Mouse (Mus musculus): Measurements from ENCODE around the gene Xpnpep1. TPM values are rescaled to one million over a fixed set of nuclear protein-coding genes. Genes with fewer than 3 reads are reported as not detected.

Xpnpep1 gene
- total RNA-seq, 2 experiments from 2014 or later, result 52.6 to 57.3 TPM

DNA sequence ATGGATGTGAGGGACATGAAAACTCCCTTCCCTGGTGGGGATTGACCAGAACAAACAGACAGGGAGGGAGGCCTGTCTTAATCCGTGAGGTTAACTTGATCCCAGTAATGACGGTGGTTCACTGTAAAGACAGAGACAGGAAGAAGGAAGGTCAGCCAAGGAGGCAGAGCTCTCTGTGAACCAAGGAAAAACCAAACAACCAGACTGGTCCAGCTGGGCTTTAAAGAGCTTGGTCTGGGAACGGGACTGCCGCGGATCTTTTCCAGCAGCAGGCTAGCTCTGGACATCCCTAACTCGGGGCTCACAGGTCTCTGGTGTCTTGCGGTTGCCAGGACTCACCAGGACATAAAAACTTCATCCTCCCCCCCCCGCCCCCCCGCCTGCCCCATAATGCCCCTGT lies 26.5 kb upstream of the Xpnpep1 start:
- peak; percentile 61 for DNase-seq

DNA sequence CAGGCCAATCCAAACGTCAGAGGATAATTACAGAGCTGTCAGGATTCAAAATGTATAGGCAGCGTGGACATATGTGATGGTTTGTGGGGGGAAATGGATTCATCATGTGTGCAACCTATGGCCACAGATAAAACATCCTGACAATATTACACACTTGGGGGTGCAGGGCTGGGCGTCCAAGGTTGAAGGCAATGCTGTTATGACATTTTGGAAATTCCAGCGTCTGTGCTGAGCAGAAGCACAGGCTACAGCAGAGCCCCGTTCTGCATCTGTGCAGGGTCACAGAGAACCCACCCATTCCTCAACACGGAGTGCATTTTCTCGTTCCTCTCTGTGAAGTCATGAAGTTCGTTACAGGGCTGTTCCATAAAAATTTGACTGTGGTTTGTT lies 25.0 kb upstream of the Xpnpep1 start:
- DNase-seq, result no peak

GRCm38 (mm10) chr19:53064292-53064971 lies 24.4 kb upstream of the Xpnpep1 start:
- no peak for DNase-seq

GRCm38 (mm10) chr19:53062046-53062445 lies 22.0 kb upstream of the Xpnpep1 start:
- no peak for DNase-seq

GRCm38 (mm10) chr19:53059344-53060111 lies 19.5 kb upstream of the Xpnpep1 start:
- no peak for DNase-seq

GRCm38 (mm10) chr19:53058726-53059334 lies 18.8 kb upstream of the Xpnpep1 start:
- no peak for DNase-seq

DNA sequence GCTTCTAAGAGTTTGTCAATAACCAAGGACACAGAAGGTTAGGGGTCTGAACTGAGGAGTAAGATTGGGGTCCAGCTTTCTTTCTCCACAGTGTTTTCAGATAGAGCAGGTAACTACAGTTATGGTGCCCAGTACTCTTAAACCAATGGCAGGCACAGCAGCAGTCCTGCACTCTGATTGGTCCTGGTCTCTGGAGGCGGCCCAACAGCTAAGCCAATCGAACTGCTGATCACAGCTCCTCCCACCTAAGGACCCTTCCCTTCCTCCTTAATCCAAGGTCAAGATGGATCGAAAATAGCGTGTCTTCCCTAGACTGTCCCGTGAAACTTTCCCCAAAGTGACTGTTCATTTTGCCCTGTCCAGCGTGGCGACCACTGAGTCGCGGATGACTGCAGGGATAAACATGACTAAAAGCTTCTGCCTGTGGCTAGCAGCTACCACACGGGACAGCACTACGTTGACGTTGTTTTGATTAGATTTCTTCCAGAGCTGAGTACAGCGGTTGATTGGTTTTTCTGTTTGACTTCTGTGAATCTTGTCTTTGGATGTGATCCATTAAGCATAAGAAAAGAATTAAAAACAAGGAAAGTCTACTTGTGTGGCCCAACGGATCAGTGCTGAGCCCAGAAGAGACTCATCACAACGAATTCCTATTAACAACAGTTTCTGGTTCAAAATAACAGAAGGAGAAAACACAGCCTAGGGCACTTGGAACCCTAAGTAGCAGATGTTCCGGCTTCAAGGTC lies 18.1 kb upstream of the Xpnpep1 start:
- DNase-seq, result no peak

DNA sequence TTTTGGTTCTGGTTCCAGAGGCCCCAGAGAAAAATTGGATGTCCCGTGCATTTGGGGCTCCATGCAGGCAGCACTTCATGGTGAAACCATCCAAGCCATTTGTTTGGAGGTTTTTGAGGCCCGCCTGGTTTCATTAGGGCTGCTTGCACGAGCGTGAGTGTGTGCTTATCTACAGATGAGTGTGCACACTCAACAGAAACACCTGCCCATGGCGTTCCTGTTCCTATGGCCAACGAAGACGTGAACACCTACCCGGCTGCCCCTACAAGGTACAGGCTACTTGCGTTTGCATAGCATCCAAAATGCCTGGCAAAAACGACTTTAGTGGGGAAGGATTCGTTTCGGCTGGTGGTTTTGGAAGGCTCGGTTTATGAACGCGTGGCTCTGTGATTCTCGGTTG lies 13.3 kb upstream of the Xpnpep1 start:
- DNase-seq, result no peak

DNA sequence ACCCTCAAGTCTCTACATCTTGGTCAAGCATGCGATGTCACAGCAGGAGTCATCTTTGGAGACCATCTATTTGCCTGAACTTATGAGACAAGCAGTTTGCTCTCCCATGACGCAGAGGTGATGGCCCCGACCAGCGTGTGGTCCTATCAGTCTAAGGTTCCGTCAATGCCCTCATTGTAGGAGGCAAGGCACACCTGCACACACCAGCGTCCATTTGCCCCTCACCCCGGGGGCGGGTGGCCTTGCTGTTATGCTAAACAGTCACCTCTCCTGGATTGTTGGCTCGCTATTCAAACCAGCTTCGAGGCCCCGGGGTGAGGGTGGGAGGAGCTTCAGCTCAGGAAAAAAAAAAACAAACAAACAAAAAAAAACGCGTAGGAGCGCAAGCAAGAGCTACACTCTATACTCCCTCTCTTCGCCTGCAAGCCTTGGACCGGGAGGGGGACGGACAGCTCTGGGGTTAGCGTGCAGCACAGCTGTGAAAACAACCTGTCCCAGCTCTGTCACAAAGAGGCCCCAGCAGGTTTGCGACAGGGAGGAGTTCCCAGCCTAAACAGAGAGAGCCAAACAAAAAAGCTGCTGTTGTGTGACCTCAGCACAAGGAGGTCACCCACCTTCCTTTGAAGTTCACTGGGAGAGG lies 12.1 kb upstream of the Xpnpep1 start:
- no peak for DNase-seq

- peak; percentile 69 for DNase-seq
Measured at GRCm38 (mm10) chr19:53051288-53051985, 11.4 kb upstream of the Xpnpep1 start.

DNA sequence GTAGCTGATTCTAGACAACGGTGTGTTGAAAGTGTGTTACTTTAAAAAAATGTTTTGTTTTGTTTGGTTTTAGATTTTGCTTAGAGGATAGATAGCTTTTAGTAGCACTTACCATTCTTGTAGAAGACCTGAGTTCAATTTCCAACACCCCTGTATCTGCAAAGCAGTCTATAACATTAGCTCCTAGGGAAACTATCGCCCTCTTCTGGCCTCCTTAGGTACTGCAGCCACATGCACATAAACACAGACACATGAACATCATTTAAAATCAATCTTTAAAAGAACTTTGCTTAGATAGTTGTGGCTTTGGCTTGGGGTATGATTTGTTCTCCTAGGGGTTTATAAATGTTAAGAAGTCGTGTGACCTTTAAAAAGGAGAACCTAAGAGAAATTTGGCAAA lies 10.1 kb upstream of the Xpnpep1 start:
- no peak for DNase-seq

GRCm38 (mm10) chr19:53047208-53047607 lies 7.2 kb upstream of the Xpnpep1 start:
- DNase-seq, result peak; percentile 51

DNA sequence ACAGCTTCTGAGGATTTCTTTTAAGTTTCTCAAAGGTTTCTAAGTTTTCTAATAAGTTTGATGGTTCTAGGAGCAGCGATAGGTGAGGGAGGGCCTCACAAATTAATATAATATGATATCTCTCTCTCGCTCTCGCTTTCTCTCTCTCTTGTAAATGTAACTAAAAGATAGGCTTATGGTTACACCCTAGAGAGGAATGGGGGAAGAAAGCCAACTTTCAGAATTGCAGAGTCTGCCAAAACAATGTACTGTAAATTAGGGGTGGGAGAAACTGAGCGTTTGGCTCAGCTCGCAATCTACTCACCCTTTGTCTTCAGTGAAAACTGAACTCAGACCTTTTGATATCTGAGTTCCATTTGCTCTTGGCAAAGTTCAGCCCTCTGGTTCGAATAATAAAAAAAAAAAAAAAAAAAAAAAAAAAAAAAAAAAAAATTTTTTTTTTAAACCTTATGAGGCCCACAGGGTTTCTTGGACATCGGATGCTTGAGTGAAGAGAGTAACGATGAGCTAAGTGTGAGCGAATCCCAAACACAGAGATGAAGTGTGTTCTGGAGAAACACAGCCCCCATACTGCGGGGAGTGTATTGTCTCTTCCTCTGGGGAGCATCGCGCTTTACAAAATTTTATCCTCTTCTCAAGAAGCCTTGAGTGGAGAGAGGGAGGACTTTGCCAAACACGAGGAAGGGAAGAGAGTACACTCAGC lies 3.6 kb upstream of the Xpnpep1 start:
- no peak for DNase-seq

GRCm38 (mm10) chr19:53041570-53041969 lies 1.6 kb upstream of the Xpnpep1 start:
- DNase-seq, result no peak

DNA sequence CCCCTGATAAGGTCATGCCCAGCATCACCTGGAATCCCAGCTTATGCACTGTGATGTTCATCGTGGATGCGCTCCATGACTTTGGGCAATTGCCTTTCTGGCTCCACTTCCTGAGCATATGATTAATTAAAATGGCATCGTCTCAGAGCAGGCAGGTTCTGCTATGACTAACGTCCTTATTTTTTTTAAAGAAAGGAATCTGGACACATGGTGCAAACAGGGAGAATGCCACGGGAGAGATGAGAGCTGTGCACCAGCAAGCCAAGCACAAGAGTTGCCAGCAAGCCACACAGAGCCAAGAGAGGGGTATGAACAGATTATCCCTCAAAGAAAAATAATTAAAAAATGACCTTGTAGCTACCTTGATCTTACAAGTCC lies 1.1 kb upstream of the Xpnpep1 start:
- no peak for DNase-seq

- DNase-seq, result no peak
Measured at GRCm38 (mm10) chr19:53039090-53039489, 924 bp downstream of the Xpnpep1 start.

GRCm38 (mm10) chr19:53038435-53038938 lies 1.5 kb downstream of the Xpnpep1 start:
- DNase-seq, result peak; percentile 99

DNA sequence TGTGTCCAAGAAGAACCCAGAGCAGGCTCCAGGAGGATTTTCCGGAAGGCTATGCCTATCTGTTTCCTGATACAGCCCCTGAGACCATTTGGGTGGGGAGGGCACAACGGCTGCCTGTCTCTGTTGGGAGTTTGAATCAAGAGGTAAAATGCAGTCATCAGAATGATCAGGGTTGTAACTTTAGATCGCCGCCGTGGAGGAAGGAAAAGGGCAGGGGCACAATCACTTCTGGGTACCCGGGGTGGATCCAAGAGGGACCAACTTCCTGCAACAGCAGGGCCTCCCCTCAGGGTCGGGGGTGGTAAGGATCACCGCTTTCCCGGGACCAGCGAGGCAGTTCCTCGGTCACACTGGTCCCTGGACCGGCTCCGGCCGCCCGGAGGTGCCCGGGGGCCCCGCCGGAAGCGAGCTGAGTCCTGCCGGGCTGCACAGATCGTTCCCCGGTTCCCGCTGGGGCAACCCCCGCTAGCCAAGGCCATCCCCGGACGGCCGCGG lies 2.0 kb downstream of the Xpnpep1 start:
- DNase-seq, result no peak

- no peak for DNase-seq
Measured at GRCm38 (mm10) chr19:53033159-53033943, 6.7 kb downstream of the Xpnpep1 start.

DNA sequence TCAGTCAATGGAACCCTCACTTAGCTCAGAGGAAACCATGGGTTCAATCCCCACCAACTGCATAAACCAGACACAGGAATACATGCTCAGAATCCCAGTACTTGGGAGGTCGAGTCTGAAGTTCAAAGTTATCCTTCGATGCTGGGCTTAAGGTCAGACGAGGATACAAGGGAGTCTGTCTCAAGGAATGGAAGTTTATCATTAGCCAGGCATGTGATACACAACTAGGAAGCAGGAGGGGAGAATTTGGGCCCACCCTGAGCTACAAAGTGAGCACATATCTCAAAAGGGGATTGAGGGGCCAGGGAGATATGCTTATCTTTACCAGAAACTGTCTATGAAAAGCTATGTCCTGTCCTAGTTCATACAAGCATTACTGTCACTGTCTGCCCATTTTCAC lies 7.4 kb downstream of the Xpnpep1 start:
- no peak for DNase-seq
